Mouse (Mus musculus) embryonic stem cell, embryonic (primary cell): ENCODE data around the gene Pim1.
"Not testable (repeated sequence)": the region's sequence is repeated elsewhere in the genome, so short reads cannot be mapped to it uniquely, and the experiment has no call there.

ENCODE experiments used
- CTCF ChIA-PET, 4 experiments: fragments of 300-600 bp in 2 of 4; fragments of 350-600 bp in 2 of 4; sonication (Branson Sonifier 250); formaldehyde crosslinking; loops; one replicate each; lab custom pipeline; 2022; ENCODE audit warnings: inconsistent platforms in 2 of 4; lab: Charles Lee
- POLR2A ChIA-PET, 4 experiments: fragments of 300-600 bp in 2 of 4; fragments of 350-600 bp in 2 of 4; sonication (Branson Sonifier 250); formaldehyde crosslinking; loops; one replicate each; lab custom pipeline; 2022; ENCODE audit warnings: antibody characterized with exemption in 4 of 4, inconsistent platforms in 1 of 4; lab: Charles Lee

Gene Pim1

DNA sequence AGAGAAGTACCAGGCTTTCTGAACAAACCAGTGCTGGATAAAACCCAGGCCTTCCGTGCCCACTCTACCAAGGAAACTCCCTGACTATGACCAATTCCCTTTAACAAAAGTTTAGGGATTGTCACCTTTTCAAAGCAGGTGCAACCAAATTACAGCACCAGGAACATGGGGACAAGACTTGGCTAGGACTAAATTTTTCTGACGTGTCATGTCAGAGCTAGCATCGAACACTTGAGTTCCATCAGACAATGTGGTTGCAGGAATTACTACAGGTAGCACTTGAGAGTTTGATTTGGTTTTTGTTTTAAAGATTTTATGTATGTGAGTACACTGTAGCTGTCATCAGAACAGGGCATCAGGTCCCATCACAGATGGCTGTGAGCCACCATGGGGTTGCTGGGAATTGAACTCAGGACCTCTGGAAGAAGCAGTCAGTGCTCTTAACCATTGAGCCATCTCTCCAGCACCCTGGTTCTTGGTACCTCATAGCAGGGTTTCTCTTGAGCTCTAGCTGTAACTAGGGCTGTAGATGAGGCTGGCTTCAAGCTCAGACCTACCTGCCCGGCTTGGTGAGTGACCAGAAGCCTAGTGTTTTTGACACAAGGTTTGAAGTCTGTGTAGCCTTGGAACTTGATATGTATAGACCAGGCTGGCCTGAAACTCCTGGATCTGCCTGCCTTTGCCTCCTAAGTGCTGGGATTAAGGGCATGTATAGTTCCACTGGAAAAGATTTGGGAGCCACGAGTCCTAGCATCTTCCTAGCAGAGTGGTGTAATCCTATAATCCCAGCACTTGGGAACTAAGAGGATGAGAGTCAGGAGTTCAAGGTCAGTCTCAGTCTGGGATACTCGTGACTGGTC is 5.9 kb downstream of the Pim1 start:
- ChIA-PET CTCF (no interaction called here), POLR2A (interaction anchor here in 3 of 4 experiments (0.7 to 1.5 kb wide), 13 partner anchors 20 to 120 kb away, joined by 3 to 6 read pairs (median 3); no protein-coding TSS in a partner anchor)

DNA sequence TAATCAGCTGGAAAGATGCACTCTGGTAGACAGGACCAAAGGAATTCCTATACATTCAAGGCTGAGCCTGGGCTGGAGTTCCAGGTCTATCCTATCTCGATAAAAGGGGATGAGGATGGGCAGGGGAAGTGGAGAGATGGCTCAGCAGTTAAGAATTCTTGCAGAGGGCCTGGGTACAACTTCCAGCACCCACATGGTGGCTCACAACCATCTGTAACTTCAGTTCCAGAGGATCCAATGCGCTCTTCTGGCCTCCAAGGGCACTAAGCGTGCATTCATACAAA is 6.5 kb downstream of the Pim1 start:
- CTCF ChIA-PET, result no interaction called here
- POLR2A ChIA-PET, result interaction anchor here in 2 of 4 experiments (0.8 to 1.5 kb wide), 9 partner anchors 22 to 121 kb away, joined by 3 to 6 read pairs (median 3); no protein-coding TSS in a partner anchor

GRCm38 (mm10) chr17:29497481-29497880 is 6.9 kb downstream of the Pim1 start:
- CTCF ChIA-PET, result not testable (repeated sequence)
- POLR2A ChIA-PET, result interaction anchor here in 2 of 4 experiments (1.1 to 1.5 kb wide), 2 partner anchors 22 to 69 kb away, joined by 4 to 6 read pairs; no protein-coding TSS in a partner anchor

- POLR2A ChIA-PET, result interaction anchor here in 1 of 4 experiments (0.7 to 1.1 kb wide), 2 partner anchors 70 to 210 kb away, joined by 3 to 4 read pairs; no protein-coding TSS in a partner anchor
- CTCF ChIA-PET, result no interaction called here
Observed at GRCm38 (mm10) chr17:29498028-29498427, 7.5 kb downstream of the Pim1 start.

- POLR2A ChIA-PET, result interaction anchor here in 3 of 4 experiments (0.5 to 2.5 kb wide), 11 partner anchors 7 to 281 kb away, joined by 3 to 15 read pairs (median 3); partner anchors contain the start of gene Pim1 (in 2 of the 3)
- CTCF ChIA-PET, result interaction anchor here in 3 of 4 experiments (0.6 to 1.9 kb wide), 4 partner anchors 20 to 432 kb away, joined by 3 to 5 read pairs (median 4); no protein-coding TSS in a partner anchor
Observed at GRCm38 (mm10) chr17:29498952-29499351, 8.4 kb downstream of the Pim1 start.

DNA sequence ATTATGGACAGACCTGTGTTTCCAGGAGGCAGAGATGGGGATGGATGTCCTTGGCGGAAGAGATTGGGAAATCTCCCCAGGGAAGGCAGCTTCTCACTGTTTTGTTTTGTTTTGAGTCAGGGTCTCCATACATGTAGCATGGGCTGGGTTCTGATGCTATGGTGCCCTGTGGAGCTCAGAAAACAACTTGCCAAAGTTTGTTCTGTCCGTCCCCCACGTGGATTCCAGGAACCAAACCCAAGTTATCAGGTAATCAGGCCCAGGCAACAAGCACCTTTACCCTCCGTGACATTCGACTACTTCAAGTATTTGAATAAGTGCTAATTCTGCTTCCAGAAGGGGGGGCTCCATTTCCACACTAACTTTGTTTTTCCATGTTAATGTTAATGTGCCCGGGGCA is 9.0 kb downstream of the Pim1 start:
- CTCF ChIA-PET, result interaction anchor here in 2 of 4 experiments (1.0 to 1.9 kb wide), 5 partner anchors 10 to 128 kb away, joined by 3 to 7 read pairs (median 3); no protein-coding TSS in a partner anchor
- POLR2A ChIA-PET, result interaction anchor here in 3 of 4 experiments (0.5 to 2.5 kb wide), 20 partner anchors 8 to 281 kb away, joined by 3 to 15 read pairs (median 4); partner anchors contain the start of gene Pim1 (in 2 of the 3)

DNA sequence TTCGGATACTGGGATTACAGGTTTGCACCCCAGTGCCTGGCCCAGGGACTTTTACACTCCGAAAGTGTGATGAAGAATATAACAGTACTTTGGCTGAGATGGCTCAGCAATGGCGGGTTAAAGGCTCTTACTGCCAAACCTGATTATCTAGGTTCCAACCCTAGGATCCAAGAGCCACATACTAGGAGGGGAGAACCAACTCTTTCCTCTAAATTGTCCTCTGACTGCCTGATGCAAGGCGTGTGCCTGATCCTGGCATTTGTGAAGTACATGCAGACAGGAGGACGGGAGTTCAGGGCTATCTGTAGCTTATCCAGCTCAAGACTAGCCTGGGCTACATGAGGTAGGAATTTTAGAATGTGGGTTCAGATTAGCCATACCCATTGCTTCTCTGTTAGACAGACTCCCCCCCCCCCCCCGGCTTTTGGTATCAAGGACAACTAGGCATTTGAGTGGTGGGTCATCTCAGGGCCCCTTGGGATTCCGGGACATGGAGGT is 9.7 kb downstream of the Pim1 start:
- POLR2A ChIA-PET, result interaction anchor here in 3 of 4 experiments (0.5 to 2.5 kb wide), 29 partner anchors 9 to 1148 kb away, joined by 3 to 15 read pairs (median 4); partner anchors contain the start of gene Pim1 (in 2 of the 3)
- CTCF ChIA-PET, result interaction anchor here (0.5 to 1.9 kb wide), 16 partner anchors 10 to 1024 kb away, joined by 3 to 16 read pairs (median 4); partner anchors contain the start of gene Tbc1d22b (in 1 of the 4)

DNA sequence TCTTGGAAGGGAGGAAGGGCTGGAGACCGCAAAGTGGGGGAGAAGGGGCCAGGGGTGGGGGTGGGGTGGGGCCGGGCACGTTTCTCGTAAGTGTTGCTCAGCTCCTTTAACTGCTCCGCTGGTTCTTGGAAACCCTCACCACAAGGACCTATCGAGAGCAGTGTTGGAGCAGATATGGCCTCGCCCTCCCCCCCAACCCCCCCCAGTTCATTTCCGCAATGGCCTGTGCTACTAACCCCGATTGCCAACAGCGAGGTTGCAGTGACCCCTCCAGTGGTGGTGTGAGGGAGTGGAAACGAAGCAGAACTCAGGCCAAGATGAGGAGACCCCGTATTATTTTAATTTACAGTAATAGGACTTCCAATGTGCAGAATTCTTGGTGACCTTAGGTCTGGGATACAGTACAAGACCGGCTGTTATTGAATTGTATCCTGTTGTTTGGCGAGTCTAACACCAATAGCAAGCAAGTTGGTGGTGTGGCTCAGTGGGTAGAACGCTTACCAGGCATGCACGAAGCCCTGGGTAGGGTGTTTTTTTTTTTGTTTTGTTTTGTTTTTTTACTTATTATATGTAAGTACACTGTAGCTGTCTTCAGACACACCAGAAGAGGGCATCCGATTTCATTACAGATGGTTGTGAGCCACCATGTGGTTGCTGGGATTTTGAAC is 10.4 kb downstream of the Pim1 start:
- CTCF ChIA-PET, result interaction anchor here (0.5 to 1.9 kb wide), 10 partner anchors 10 to 1024 kb away, joined by 3 to 12 read pairs (median 4); no protein-coding TSS in a partner anchor
- POLR2A ChIA-PET, result interaction anchor here in 2 of 4 experiments (0.5 to 2.5 kb wide), 16 partner anchors 9 to 1130 kb away, joined by 3 to 15 read pairs (median 4); partner anchors contain the start of gene Pim1 (in 1 of the 2)

DNA sequence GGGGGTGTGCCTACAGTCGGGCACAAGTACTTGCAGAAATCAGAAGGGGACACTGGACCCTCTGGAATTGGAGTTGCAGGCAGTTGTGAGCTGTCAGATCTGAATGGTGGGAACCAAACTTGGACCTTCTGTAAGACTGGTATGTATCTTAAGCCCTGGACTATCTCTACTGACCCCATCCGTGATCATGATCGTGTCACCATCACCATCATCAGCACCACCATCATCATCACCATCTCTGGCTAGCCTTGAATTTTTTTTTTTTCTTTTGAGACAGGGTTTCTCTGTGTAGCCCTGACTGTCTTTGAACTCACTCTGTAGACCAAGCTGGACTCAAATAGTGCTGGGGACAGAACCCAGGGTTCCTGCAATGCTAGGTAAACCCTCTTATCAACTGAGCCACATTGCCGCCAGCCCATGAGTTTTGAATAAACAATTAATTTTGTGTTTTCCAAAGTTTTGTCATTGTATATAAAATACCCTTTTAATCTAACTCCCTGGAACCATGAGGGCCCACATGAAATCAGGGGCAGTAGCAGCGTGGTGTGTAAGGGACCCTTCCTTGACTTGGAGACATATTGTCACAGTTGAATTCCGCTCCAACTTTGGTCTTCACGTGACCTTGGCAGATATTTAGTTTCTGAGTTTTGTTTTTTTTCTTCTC is 11.6 kb downstream of the Pim1 start:
- POLR2A ChIA-PET, result interaction anchor here in 2 of 4 experiments (0.8 to 2.6 kb wide), 5 partner anchors 10 to 80 kb away, joined by 3 to 8 read pairs (median 4); partner anchors contain the start of gene Pim1 (in 1 of the 2)

GRCm38 (mm10) chr17:29502669-29503665 is 12.4 kb downstream of the Pim1 start:
- ChIA-PET POLR2A (interaction anchor here in 3 of 4 experiments (0.8 to 2.6 kb wide), 8 partner anchors 9 to 80 kb away, joined by 3 to 8 read pairs (median 4); partner anchors contain the start of gene Pim1 (in 1 of the 3)), CTCF (interaction anchor here in 3 of 4 experiments (0.5 to 3.3 kb wide), 6 partner anchors 10 to 132 kb away, joined by 3 to 10 read pairs (median 4); no protein-coding TSS in a partner anchor)

More for the DNA sequence above, 11.6 kb downstream of the Pim1 start:
- CTCF ChIA-PET, result interaction anchor here in 2 of 4 experiments (0.7 to 0.8 kb wide), 2 partner anchors 10 to 120 kb away, joined by 3 to 4 read pairs; no protein-coding TSS in a partner anchor

GRCm38 (mm10) chr17:29503700-29504099 is 13.1 kb downstream of the Pim1 start:
- ChIA-PET CTCF (interaction anchor here in 2 of 4 experiments (1.3 to 3.3 kb wide), 4 partner anchors 12 to 133 kb away, joined by 3 to 10 read pairs (median 4); no protein-coding TSS in a partner anchor), POLR2A (interaction anchor here in 3 of 4 experiments (0.7 to 2.6 kb wide), 7 partner anchors 8 to 81 kb away, joined by 3 to 8 read pairs (median 3); partner anchors contain the start of gene Pim1 (in 1 of the 3))

DNA sequence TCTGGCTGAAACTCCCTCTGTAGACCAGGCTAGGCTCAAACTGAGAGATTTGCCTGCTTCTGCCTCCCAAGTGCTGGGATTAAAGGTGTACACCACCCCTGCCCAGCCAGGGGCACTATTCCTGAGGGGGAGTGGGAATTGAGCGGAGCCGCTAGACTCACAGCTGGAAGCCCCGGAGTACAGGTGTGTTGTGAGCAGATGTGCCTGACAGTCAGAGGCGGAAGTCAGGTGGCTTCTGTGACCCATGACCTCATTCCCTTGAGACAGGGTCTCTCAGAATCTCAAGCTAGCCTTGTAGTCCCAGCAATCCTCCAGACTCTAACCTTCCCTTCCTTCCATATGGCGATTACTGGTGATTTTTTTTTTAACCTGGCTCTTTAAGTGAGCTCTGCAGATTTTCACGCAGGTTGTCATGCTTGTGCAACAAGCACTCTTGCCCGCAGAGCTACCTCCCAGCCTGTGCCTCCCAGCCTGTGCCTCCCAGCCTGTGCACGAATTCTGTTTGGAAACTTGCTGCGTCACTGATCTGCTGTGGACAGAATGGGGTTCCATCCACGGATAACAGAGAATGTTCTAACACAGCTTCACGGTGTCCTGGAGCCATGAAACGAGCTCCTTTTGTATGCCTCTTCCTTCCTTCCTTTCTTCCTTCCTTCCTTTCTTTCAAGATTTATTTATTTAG is 18.5 kb downstream of the Pim1 start:
- ChIA-PET CTCF (interaction anchor here (0.7 to 1.5 kb wide), 10 partner anchors 10 to 331 kb away, joined by 3 to 7 read pairs (median 4); no protein-coding TSS in a partner anchor), POLR2A (interaction anchor here in 3 of 4 experiments (0.5 to 1.8 kb wide), 21 partner anchors 9 to 147 kb away, joined by 3 to 8 read pairs (median 3); partner anchors contain the start of gene Pim1 (in 2 of the 3))

- CTCF ChIA-PET, result interaction anchor here in 3 of 4 experiments (0.5 to 7.0 kb wide), 7 partner anchors 9 to 881 kb away, joined by 3 to 70 read pairs (median 4); no protein-coding TSS in a partner anchor
- POLR2A ChIA-PET, result interaction anchor here in 3 of 4 experiments (0.7 to 1.8 kb wide), 9 partner anchors 11 to 242 kb away, joined by 3 to 9 read pairs (median 4); partner anchors contain the start of gene BC004004 (in 1 of the 3)
Observed at GRCm38 (mm10) chr17:29510691-29511090, 20.1 kb downstream of the Pim1 start.

DNA sequence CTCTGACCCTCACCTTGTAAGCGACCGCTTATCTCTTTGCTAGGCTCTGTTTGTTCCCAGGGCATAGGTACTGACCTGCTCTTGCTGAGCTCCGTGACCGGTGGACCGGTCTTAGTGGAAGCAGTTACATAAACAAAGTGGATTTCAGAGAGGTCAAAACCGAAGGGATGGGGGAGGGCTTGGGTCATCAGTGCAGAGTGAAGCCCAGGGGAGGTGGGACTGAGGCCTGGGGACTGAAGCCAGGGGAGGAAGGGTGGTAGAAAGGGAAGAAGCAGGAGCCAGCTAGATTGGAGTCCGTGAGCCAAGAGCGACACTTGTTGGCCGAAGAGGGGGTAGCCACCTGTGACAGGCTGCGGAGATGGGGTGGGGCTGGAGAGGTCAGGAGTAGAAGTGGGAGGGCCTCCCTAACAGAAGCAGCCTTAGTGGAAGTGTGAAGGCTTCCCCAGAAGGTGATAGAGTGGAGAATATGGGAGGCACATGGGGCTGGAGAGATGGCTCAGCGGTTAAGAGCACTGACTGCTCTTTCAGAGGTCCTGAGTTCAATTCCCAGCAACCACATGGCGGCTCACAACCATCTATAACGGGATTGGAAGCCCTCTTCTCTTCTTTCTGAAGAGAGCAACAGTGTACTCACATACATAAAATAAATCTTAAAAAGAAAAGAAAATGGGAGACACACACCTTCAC is 22.6 kb downstream of the Pim1 start:
- CTCF ChIA-PET, result interaction anchor here (0.5 to 7.0 kb wide), 55 partner anchors 9 to 352 kb away, joined by 3 to 70 read pairs (median 4); partner anchors contain the start of genes BC004004 (in 2 of the 4), Mtch1 (in 1 of the 4) and Ppil1 (in 1 of the 4)
- POLR2A ChIA-PET, result interaction anchor here in 3 of 4 experiments (0.5 to 1.7 kb wide), 20 partner anchors 13 to 1135 kb away, joined by 3 to 8 read pairs (median 4); no protein-coding TSS in a partner anchor
